Mouse (Mus musculus): ENCODE measurements around the gene Tbl3. TPM values are rescaled to one million over a fixed set of nuclear protein-coding genes. Genes with fewer than 3 reads are reported as not detected.
A peak's percentile ranks its signal among the peaks of the same experiment; 100 is the strongest.

Tbl3 gene
- polyA plus RNA-seq, 1 experiment from 2014 or later = 47.4 TPM

- Histone ChIP-seq H3K27ac (replicated peaks) (no peak overlapping the region), H3K4me1 (peaks cover 36% of the 10 kb centered on the region), H3K36me3 (peaks cover 22% of the 10 kb centered on the region), H3K9me3 (no peaks in the 10 kb centered on the region), H3K4me2 (no peak overlapping the region), H3K4me3 (no peak overlapping the region), H3K27me3 (replicated peaks) (peaks cover 41% of the 10 kb centered on the region), H3K9ac (no peak overlapping the region)
- no peak for ATAC-seq (ENCODE audit: extremely low read depth, insufficient number of reproducible peaks, low FRiP score, low TSS enrichment)
- WGBS = 84% methylated on average over 5 of the region's 5 CpGs
These were observed 15.1 kb downstream of the Tbl3 start for GRCm38 (mm10) chr17:24692385-24692784.

GRCm38 (mm10) chr17:24689251-24690081, 18.0 kb downstream of the Tbl3 start, which contains the start of gene Syngr3:
Gene Syngr3, minus strand, starts transcription at chr17:24689955.
- H3K9ac ChIP-seq = peak within 1 kb of the TSS; percentile 78
- H3K27ac ChIP-seq (replicated peaks) = no peak within 1 kb of the TSS
- no peaks in the 10 kb centered on the region for H3K9me3 ChIP-seq
- WGBS = 2% methylated on average over 54 of the region's 55 CpGs
- H3K27me3 ChIP-seq (replicated peaks) = peaks cover 57% of the 10 kb centered on the region
- H3K4me2 ChIP-seq = peak within 1 kb of the TSS; percentile 88
- ATAC-seq (ENCODE audit: extremely low read depth, insufficient number of reproducible peaks, low FRiP score, low TSS enrichment) = no peak
- H3K4me3 ChIP-seq = peak within 1 kb of the TSS; percentile 61
- H3K36me3 ChIP-seq = peaks cover 22% of the 10 kb centered on the region
- H3K4me1 ChIP-seq = peaks cover 25% of the 10 kb centered on the region

GRCm38 (mm10) chr17:24687599-24687998, 19.9 kb downstream of the Tbl3 start:
- Histone ChIP-seq H3K4me3 (peak overlapping the region; percentile 47), H3K27me3 (replicated peaks) (peaks cover 57% of the 10 kb centered on the region), H3K36me3 (peaks cover 8% of the 10 kb centered on the region), H3K4me1 (peaks cover 25% of the 10 kb centered on the region), H3K27ac (replicated peaks) (no peak overlapping the region), H3K9ac (peak overlapping the region; percentile 47), H3K9me3 (no peaks in the 10 kb centered on the region), H3K4me2 (peak overlapping the region; percentile 64)
- ATAC-seq (ENCODE audit: extremely low read depth, insufficient number of reproducible peaks, low FRiP score, low TSS enrichment) = no peak
- 22% methylated on average over 23 of the region's 23 CpGs for WGBS

GRCm38 (mm10) chr17:24687146-24687595, 20.3 kb downstream of the Tbl3 start:
- H3K27me3 ChIP-seq (replicated peaks) = peaks cover 57% of the 10 kb centered on the region
- peaks cover 25% of the 10 kb centered on the region for H3K4me1 ChIP-seq

GRCm38 (mm10) chr17:24686514-24686913, 20.9 kb downstream of the Tbl3 start:
- Histone ChIP-seq H3K27ac (replicated peaks) (no peak overlapping the region), H3K9ac (0 out of 2 replicates have a peak overlapping the region, but pooled peaks have one; percentile 24), H3K27me3 (replicated peaks) (peaks cover 57% of the 10 kb centered on the region), H3K4me1 (peaks cover 25% of the 10 kb centered on the region), H3K9me3 (no peaks in the 10 kb centered on the region), H3K36me3 (peaks cover 11% of the 10 kb centered on the region), H3K4me2 (peak overlapping the region; percentile 52), H3K4me3 (peak overlapping the region; percentile 25; the same call in 1 of the 2 replicates)
- WGBS = 22% methylated on average over 16 of the region's 16 CpGs
- ATAC-seq (ENCODE audit: extremely low read depth, insufficient number of reproducible peaks, low FRiP score, low TSS enrichment) = peak; percentile 26; the same call in 1 of the 2 replicates

More at GRCm38 (mm10) chr17:24687146-24687595, 20.3 kb downstream of the Tbl3 start:
- peaks cover 9% of the 10 kb centered on the region for H3K36me3 ChIP-seq
- WGBS = 2% methylated on average over 25 of the region's 25 CpGs
- H3K4me2 ChIP-seq = peak overlapping the region; percentile 64
- no peaks in the 10 kb centered on the region for H3K9me3 ChIP-seq
- H3K9ac ChIP-seq = peak overlapping the region; percentile 47
- ATAC-seq (ENCODE audit: extremely low read depth, insufficient number of reproducible peaks, low FRiP score, low TSS enrichment) = no peak
- no peak overlapping the region for H3K27ac ChIP-seq (replicated peaks)
- H3K4me3 ChIP-seq = peak overlapping the region; percentile 47

- Histone ChIP-seq H3K27ac (replicated peaks) (no peak overlapping the region), H3K27me3 (replicated peaks) (no peaks in the 10 kb centered on the region), H3K4me2 (no peak overlapping the region), H3K9me3 (no peaks in the 10 kb centered on the region), H3K4me3 (no peak overlapping the region), H3K36me3 (peaks cover 64% of the 10 kb centered on the region), H3K9ac (no peak overlapping the region), H3K4me1 (peaks cover 21% of the 10 kb centered on the region)
- 91% methylated on average over 24 of the region's 24 CpGs for WGBS
- ATAC-seq (ENCODE audit: extremely low read depth, insufficient number of reproducible peaks, low FRiP score, low TSS enrichment) = no peak
These were observed 29.9 kb downstream of the Tbl3 start for GRCm38 (mm10) chr17:24677500-24678080.

GRCm38 (mm10) chr17:24676877-24677276, 30.6 kb downstream of the Tbl3 start:
- H3K36me3 ChIP-seq = peaks cover 57% of the 10 kb centered on the region

GRCm38 (mm10) chr17:24676187-24676586, 31.3 kb downstream of the Tbl3 start:
- Histone ChIP-seq H3K27me3 (replicated peaks) (no peaks in the 10 kb centered on the region), H3K4me1 (peaks cover 35% of the 10 kb centered on the region), H3K36me3 (peaks cover 50% of the 10 kb centered on the region), H3K4me2 (no peak overlapping the region), H3K27ac (replicated peaks) (no peak overlapping the region), H3K9me3 (no peaks in the 10 kb centered on the region), H3K9ac (0 out of 2 replicates have a peak overlapping the region, but pooled peaks have one; percentile 2), H3K4me3 (no peak overlapping the region)
- ATAC-seq (ENCODE audit: extremely low read depth, insufficient number of reproducible peaks, low FRiP score, low TSS enrichment) = no peak
- WGBS = 57% methylated on average over 2 of the region's 2 CpGs

More at GRCm38 (mm10) chr17:24676877-24677276, 30.6 kb downstream of the Tbl3 start:
- Histone ChIP-seq H3K4me3 (no peak overlapping the region), H3K9ac (no peak overlapping the region), H3K4me2 (no peak overlapping the region), H3K27me3 (replicated peaks) (no peaks in the 10 kb centered on the region), H3K9me3 (no peaks in the 10 kb centered on the region), H3K27ac (replicated peaks) (no peak overlapping the region), H3K4me1 (peaks cover 28% of the 10 kb centered on the region)
- no peak for ATAC-seq (ENCODE audit: extremely low read depth, insufficient number of reproducible peaks, low FRiP score, low TSS enrichment)
- WGBS = 90% methylated on average over 5 of the region's 5 CpGs

- Histone ChIP-seq H3K27me3 (replicated peaks) (no peaks in the 10 kb centered on the region), H3K36me3 (peaks cover 31% of the 10 kb centered on the region), H3K27ac (replicated peaks) (no peak overlapping the region), H3K9ac (peak overlapping the region; percentile 56), H3K4me2 (no peak overlapping the region), H3K9me3 (no peaks in the 10 kb centered on the region), H3K4me1 (peaks cover 47% of the 10 kb centered on the region), H3K4me3 (no peak overlapping the region)
- no peak for ATAC-seq (ENCODE audit: extremely low read depth, insufficient number of reproducible peaks, low FRiP score, low TSS enrichment)
- 68% methylated on average over 7 of the region's 7 CpGs for WGBS
These were observed 33.2 kb downstream of the Tbl3 start for GRCm38 (mm10) chr17:24674277-24674676.

GRCm38 (mm10) chr17:24672141-24672540, 35.3 kb downstream of the Tbl3 start:
- Histone ChIP-seq H3K27me3 (replicated peaks) (no peaks in the 10 kb centered on the region), H3K36me3 (peaks cover 10% of the 10 kb centered on the region), H3K4me1 (peaks cover 54% of the 10 kb centered on the region), H3K4me2 (peak overlapping the region; percentile 85), H3K9ac (peak overlapping the region; percentile 98), H3K9me3 (no peaks in the 10 kb centered on the region), H3K4me3 (no peak overlapping the region; the same call in 1 of the 2 replicates), H3K27ac (replicated peaks) (no peak overlapping the region)
- 28% methylated on average over 5 of the region's 5 CpGs for WGBS
- no peak for ATAC-seq (ENCODE audit: extremely low read depth, insufficient number of reproducible peaks, low FRiP score, low TSS enrichment)

GRCm38 (mm10) chr17:24671346-24671745, 36.1 kb downstream of the Tbl3 start:
- 70% methylated on average over 5 of the region's 5 CpGs for WGBS
- H3K9ac ChIP-seq = peak overlapping the region; percentile 98

More at GRCm38 (mm10) chr17:24671346-24671745, 36.1 kb downstream of the Tbl3 start:
- Histone ChIP-seq H3K4me1 (peaks cover 54% of the 10 kb centered on the region), H3K9me3 (no peaks in the 10 kb centered on the region), H3K27me3 (replicated peaks) (0 out of 2 replicates have a peak, but pooled peaks cover under 1% of the 10 kb centered on the region), H3K4me3 (peak overlapping the region; percentile 87; the same call in 1 of the 2 replicates), H3K4me2 (peak overlapping the region; percentile 85), H3K27ac (replicated peaks) (no peak overlapping the region), H3K36me3 (peaks cover 3% of the 10 kb centered on the region; the same call in 1 of the 2 replicates)
- ATAC-seq (ENCODE audit: extremely low read depth, insufficient number of reproducible peaks, low FRiP score, low TSS enrichment) = no peak

Measured in heart, embryonic 13.5 days (tissue).